Mouse (Mus musculus): ENCODE results near the gene Wipf1.

- TF ChIP-seq CTCF (IDR thresholded peaks at IDR 0.05; ENCODE audit: low read depth, low read length) = no peak
- TF ChIP-seq TAL1 (conservative IDR thresholded peaks at IDR 0.05; ENCODE audit: low read depth, low read length) = no peak
- no peak for TF ChIP-seq POLR2AphosphoS5 (IDR thresholded peaks at IDR 0.05; ENCODE audit: insufficient replicate concordance, low read depth, low read length)
- TF ChIP-seq GATA1 (IDR thresholded peaks at IDR 0.05; ENCODE audit: borderline replicate concordance, low read length) = no peak
- no peak for TF ChIP-seq GATA2 (IDR thresholded peaks at IDR 0.05; ENCODE audit: borderline replicate concordance, low read depth, low read length)
Observed at GRCm38 (mm10) chr2:73403385-73404013, 126.0 kb downstream of the Wipf1 start.

Measured in G1E (cell line).